ENCODE assay signal across 13 mouse cellular contexts in the genomic region with DNA sequence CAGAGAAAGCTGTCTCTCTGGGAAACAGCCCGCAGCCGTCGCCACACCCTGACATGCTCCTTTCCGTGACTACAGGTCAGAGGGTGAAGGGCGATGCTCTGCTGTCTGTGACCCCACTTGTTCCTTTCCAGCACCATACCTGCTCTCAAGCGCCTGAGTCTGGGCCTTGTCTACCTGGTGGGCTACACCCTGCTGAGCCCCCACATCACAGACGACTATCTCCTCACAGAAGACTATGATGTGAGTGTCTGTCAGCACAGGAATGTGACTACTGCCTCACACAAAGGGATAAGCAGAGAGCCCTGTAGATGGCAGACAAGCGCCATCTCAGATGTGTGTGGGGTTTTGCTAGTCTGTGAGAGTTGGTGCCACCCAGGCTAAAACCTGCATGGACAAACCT. TPM values are rescaled to one million over a fixed set of nuclear protein-coding genes. Genes with fewer than 3 reads are reported as not detected.
DNase-seq lines count a peak whose midpoint lies in the region; ATAC-seq and TF ChIP-seq lines count a peak whose summit lies in the region.
"Had no signal": no experiment of that assay in that cellular context is flagged by ENCODE, and none has a peak within 500 bp of the region (broad histone marks: within the 10 kb centered on the region; RNA-seq: fewer than 3 reads in every experiment).

No protein-coding gene starts in this region.

- H3K4me2 ChIP-seq in midbrain, embryonic 14.5 days (ENCODE audit: low read length) = no peak overlapping the region
- H3K4me2 ChIP-seq in midbrain, embryonic 13.5 days (replicated peaks) = no peak overlapping the region
- H3K4me2 ChIP-seq in stomach, embryonic 14.5 days (replicated peaks; ENCODE audit: low read depth, low read length) = no peak overlapping the region
- H3K4me2 ChIP-seq: hindbrain, embryonic 13.5 days; lung, embryonic 15.5 days had no signal

- 81% methylated on average over 8 of the region's 8 CpGs for WGBS in midbrain, embryonic 14.5 days
- WGBS in midbrain, embryonic 13.5 days = 74% methylated on average over 8 of the region's 8 CpGs
- 74% methylated on average over 8 of the region's 8 CpGs for WGBS in stomach, embryonic 14.5 days
- 74% methylated on average over 8 of the region's 8 CpGs for WGBS in cerebellum, adult 2 months

- no peaks in the 10 kb centered on the region for H3K27me3 ChIP-seq in midbrain, embryonic 14.5 days (ENCODE audit: control insufficient read depth, insufficient read depth, low read length)
- H3K27me3 ChIP-seq in midbrain, embryonic 13.5 days = no peaks in the 10 kb centered on the region
- H3K27me3 ChIP-seq in stomach, embryonic 14.5 days (ENCODE audit: control insufficient read depth, insufficient read depth, low read length) = no peaks in the 10 kb centered on the region
- H3K27me3 ChIP-seq in cerebellum, adult 2 months (ENCODE audit: control insufficient read depth, insufficient read depth, low read length) = no peaks in the 10 kb centered on the region
- H3K27me3 ChIP-seq: hindbrain, embryonic 13.5 days; lung, embryonic 15.5 days had no signal

- no peaks in the 10 kb centered on the region for H3K9me3 ChIP-seq in midbrain, embryonic 14.5 days (ENCODE audit: control insufficient read depth, low read length)
- no peaks in the 10 kb centered on the region for H3K9me3 ChIP-seq in midbrain, embryonic 13.5 days
- no peaks in the 10 kb centered on the region for H3K9me3 ChIP-seq in stomach, embryonic 14.5 days (ENCODE audit: control insufficient read depth, low read depth, low read length)
- H3K9me3 ChIP-seq: embryonic facial prominence, embryonic 10.5 days; hindbrain, embryonic 13.5 days; lung, embryonic 15.5 days had no signal

- peak overlapping the region; percentile 87 for H3K27ac ChIP-seq in gastrocnemius, adult 2 months
- H3K27ac ChIP-seq in midbrain, embryonic 14.5 days (replicated peaks; ENCODE audit: low read depth, low read length) = no peak overlapping the region
- no peak overlapping the region for H3K27ac ChIP-seq in midbrain, embryonic 13.5 days
- H3K27ac ChIP-seq in stomach, embryonic 14.5 days (ENCODE audit: low read length) = no peak overlapping the region
- no peak overlapping the region for H3K27ac ChIP-seq in cerebellum, adult 2 months (ENCODE audit: insufficient read depth, low read length)
- H3K27ac ChIP-seq: embryonic facial prominence, embryonic 10.5 days; hindbrain, embryonic 13.5 days; lung, embryonic 15.5 days had no signal

- H3K36me3 ChIP-seq in midbrain, embryonic 14.5 days (ENCODE audit: control insufficient read depth, insufficient read depth, low read length) = peaks cover 66% of the 10 kb centered on the region
- H3K36me3 ChIP-seq in midbrain, embryonic 13.5 days = peaks cover 70% of the 10 kb centered on the region
- peaks cover 61% of the 10 kb centered on the region for H3K36me3 ChIP-seq in stomach, embryonic 14.5 days (ENCODE audit: control insufficient read depth, insufficient read depth, low read length)

- DNase-seq in gastrocnemius, adult 2 months = no peak
- no peak for DNase-seq in gastrocnemius, adult 18-20 months (ENCODE audit: low spot score)
- peak; percentile 24 for DNase-seq in midbrain, embryonic 14.5 days
- peak; percentile 61 for DNase-seq in NIH3T3 (ENCODE audit: low read depth)
- DNase-seq in cerebellum, adult 2 months = no peak
- DNase-seq in left cerebral cortex, adult 9 months (ENCODE audit: low spot score in 2 of 2) = no peak
- DNase-seq: gastrocnemius, postnatal 36 days; layer of hippocampus, postnatal 36 days had no signal

- no peak for TF ChIP-seq CTCF in gastrocnemius, adult 2 months (IDR thresholded peaks at IDR 0.05)
- no peak for TF ChIP-seq CTCF in cerebellum, adult 2 months (IDR thresholded peaks at IDR 0.05; ENCODE audit: borderline replicate concordance, insufficient read depth, low read depth, low read length)

- H3K9ac ChIP-seq in midbrain, embryonic 14.5 days (replicated peaks; ENCODE audit: low read length) = no peak overlapping the region
- H3K9ac ChIP-seq in midbrain, embryonic 13.5 days (replicated peaks) = no peak overlapping the region
- H3K9ac ChIP-seq in stomach, embryonic 14.5 days (replicated peaks; ENCODE audit: low read depth, low read length) = no peak overlapping the region
- H3K9ac ChIP-seq: hindbrain, embryonic 13.5 days; lung, embryonic 15.5 days had no signal

- no peak for ATAC-seq in midbrain, embryonic 14.5 days (ENCODE audit: low FRiP score, low TSS enrichment)
- ATAC-seq in midbrain, embryonic 13.5 days = no peak; the same call in 1 of the 2 replicates
- peak; percentile 20; the same call in 1 of the 2 replicates for ATAC-seq in stomach, embryonic 14.5 days (ENCODE audit: insufficient number of reproducible peaks, insufficient read depth, low FRiP score, low read depth)

- H3K4me3 ChIP-seq in gastrocnemius, adult 2 months = no peak overlapping the region
- no peak overlapping the region for H3K4me3 ChIP-seq in midbrain, embryonic 14.5 days (replicated peaks; ENCODE audit: low read depth, low read length)
- no peak overlapping the region for H3K4me3 ChIP-seq in midbrain, embryonic 13.5 days (replicated peaks)
- no peak overlapping the region for H3K4me3 ChIP-seq in stomach, embryonic 14.5 days (ENCODE audit: low read depth, low read length)
- no peak overlapping the region for H3K4me3 ChIP-seq in cerebellum, adult 2 months (replicated peaks; ENCODE audit: insufficient read depth, low read depth, low read length)
- H3K4me3 ChIP-seq: embryonic facial prominence, embryonic 10.5 days; hindbrain, embryonic 13.5 days; lung, embryonic 15.5 days had no signal

- no peaks in the 10 kb centered on the region for H3K4me1 ChIP-seq in midbrain, embryonic 14.5 days (ENCODE audit: control insufficient read depth, insufficient read depth, low read length)
- 0 out of 2 replicates have a peak, but pooled peaks cover 2% of the 10 kb centered on the region for H3K4me1 ChIP-seq in midbrain, embryonic 13.5 days (replicated peaks)
- H3K4me1 ChIP-seq in stomach, embryonic 14.5 days (ENCODE audit: control insufficient read depth, insufficient read depth, low read length) = no peaks in the 10 kb centered on the region
- peaks cover 21% of the 10 kb centered on the region for H3K4me1 ChIP-seq in cerebellum, adult 2 months (ENCODE audit: control insufficient read depth, insufficient read depth, low read length)
- H3K4me1 ChIP-seq: embryonic facial prominence, embryonic 10.5 days; hindbrain, embryonic 13.5 days had no signal

- intact Hi-C loops in gastrocnemius, adult 2 months (cut with DNase I) = loop anchor here (5.0 kb wide), 1 partner anchor 39 kb away; the partner anchor contains the start of gene Lpcat3

- no peak for TF ChIP-seq POLR2A in cerebellum, adult 2 months (IDR thresholded peaks at IDR 0.05; ENCODE audit: borderline replicate concordance, insufficient read depth, low read length)

RNA-seq across cellular contexts. Expression of gene Emg1, which starts 10.6 kb away (rescaled TPM):
- 10 to 100 TPM; 57.7 to 71.8 TPM for total RNA-seq in gastrocnemius, adult 2 months (2021)
- total RNA-seq in gastrocnemius, adult 18-20 months (2021) = 10 to 100 TPM; 58.4 to 60.4 TPM
- polyA plus RNA-seq in midbrain, embryonic 14.5 days (2014; fragmentation: Nextera tagmentation; extraction: Ambion mirVana) = 111 and 120 TPM in 2 replicates
- 136 and 144 TPM in 2 replicates for polyA plus RNA-seq in midbrain, embryonic 13.5 days (2015; fragmentation: Nextera tagmentation; extraction: Ambion mirVana)
- polyA plus RNA-seq in stomach, embryonic 14.5 days (2014; fragmentation: Nextera tagmentation; extraction: Ambion mirVana) = 201 and 205 TPM in 2 replicates
- polyA plus RNA-seq in cerebellum, adult 2 months (2012; rRNA removed) = 93.3 and 101 TPM in 2 replicates

RNA-seq across cellular contexts. Expression of gene Phb2, which starts 10.8 kb away (rescaled TPM):
- total RNA-seq in gastrocnemius, adult 2 months (2021) = 100 to 1,000 TPM; 142 to 184 TPM
- total RNA-seq in gastrocnemius, adult 18-20 months (2021) = 100 to 1,000 TPM; 134 to 155 TPM
- polyA plus RNA-seq in midbrain, embryonic 14.5 days (2014; fragmentation: Nextera tagmentation; extraction: Ambion mirVana) = 249 and 250 TPM in 2 replicates
- 258 and 276 TPM in 2 replicates for polyA plus RNA-seq in midbrain, embryonic 13.5 days (2015; fragmentation: Nextera tagmentation; extraction: Ambion mirVana)
- 290 and 305 TPM in 2 replicates for polyA plus RNA-seq in stomach, embryonic 14.5 days (2014; fragmentation: Nextera tagmentation; extraction: Ambion mirVana)
- 114 and 115 TPM in 2 replicates for polyA plus RNA-seq in cerebellum, adult 2 months (2012; rRNA removed)

RNA-seq across cellular contexts. Expression of gene Ptpn6, which starts 37.2 kb away (rescaled TPM):
- total RNA-seq in gastrocnemius, adult 2 months (2021) = under 1 TPM; 0.61 to 0.87 TPM
- 1 to 10 TPM in 1 of 2 experiments, under 1 TPM in 1; 0.90 to 1.1 TPM for total RNA-seq in gastrocnemius, adult 18-20 months (2021)
- polyA plus RNA-seq in midbrain, embryonic 14.5 days (2014; fragmentation: Nextera tagmentation; extraction: Ambion mirVana) = 2.1 and 5.6 TPM in 2 replicates
- 3.4 and 4.1 TPM in 2 replicates for polyA plus RNA-seq in midbrain, embryonic 13.5 days (2015; fragmentation: Nextera tagmentation; extraction: Ambion mirVana)
- polyA plus RNA-seq in stomach, embryonic 14.5 days (2014; fragmentation: Nextera tagmentation; extraction: Ambion mirVana) = 13.7 and 15.3 TPM in 2 replicates
- polyA plus RNA-seq in cerebellum, adult 2 months (2012; rRNA removed) = 2.2 and 2.4 TPM in 2 replicates

RNA-seq across cellular contexts. Expression of gene Lpcat3, which starts 38.5 kb away (rescaled TPM):
- 10 to 100 TPM; 14.6 to 19.0 TPM for total RNA-seq in gastrocnemius, adult 2 months (2021)
- 10 to 100 TPM; 14.4 to 17.8 TPM for total RNA-seq in gastrocnemius, adult 18-20 months (2021)
- polyA plus RNA-seq in midbrain, embryonic 14.5 days (2014; fragmentation: Nextera tagmentation; extraction: Ambion mirVana) = 31.9 and 34.6 TPM in 2 replicates
- 39.6 and 40.0 TPM in 2 replicates for polyA plus RNA-seq in midbrain, embryonic 13.5 days (2015; fragmentation: Nextera tagmentation; extraction: Ambion mirVana)
- polyA plus RNA-seq in stomach, embryonic 14.5 days (2014; fragmentation: Nextera tagmentation; extraction: Ambion mirVana) = 58.6 and 60.0 TPM in 2 replicates
- 56.4 and 60.0 TPM in 2 replicates for polyA plus RNA-seq in cerebellum, adult 2 months (2012; rRNA removed)

RNA-seq across cellular contexts. Expression of gene Grcc10, which starts 39.8 kb away (rescaled TPM):
- total RNA-seq in gastrocnemius, adult 2 months (2021) = 100 to 1,000 TPM; 145 to 182 TPM
- 100 to 1,000 TPM; 162 TPM for total RNA-seq in gastrocnemius, adult 18-20 months (2021)
- polyA plus RNA-seq in midbrain, embryonic 14.5 days (2014; fragmentation: Nextera tagmentation; extraction: Ambion mirVana) = 689 and 844 TPM in 2 replicates
- polyA plus RNA-seq in midbrain, embryonic 13.5 days (2015; fragmentation: Nextera tagmentation; extraction: Ambion mirVana) = 710 and 725 TPM in 2 replicates
- 445 and 505 TPM in 2 replicates for polyA plus RNA-seq in stomach, embryonic 14.5 days (2014; fragmentation: Nextera tagmentation; extraction: Ambion mirVana)
- polyA plus RNA-seq in cerebellum, adult 2 months (2012; rRNA removed) = 320 and 329 TPM in 2 replicates

Comparison
In these comparisons a context has a peak if more than half of its experiments do, and no peak if none do; other contexts are left out.
1. DNase-seq: peak in midbrain, embryonic 14.5 days (single experiment) and NIH3T3 (single experiment); none in gastrocnemius, adult 2 months (single experiment), gastrocnemius, adult 18-20 months (single experiment), cerebellum, adult 2 months (0 of 2) and left cerebral cortex, adult 9 months (0 of 2).